Mouse (Mus musculus) forebrain, postnatal 0 days (tissue): ENCODE measurements around the gene Atp11b. TPM values are rescaled to one million over a fixed set of nuclear protein-coding genes. Genes with fewer than 3 reads are reported as not detected.

Source experiments
- ATAC-seq: fragments of 200-750 bp; cut with Nextera tagmentation; 2 replicates; pipeline ENCODE4 v1.8.0; 2017; ENCODE audit warnings: mild to moderate bottlenecking, moderate library complexity
- DNase-seq: peaks from one replicate; pipeline ENCODE4 v3.0.0-alpha.2; 2015
- H3K27ac ChIP-seq: fragments of 300-500 bp; sonication (generic); 2 replicates; pipeline ENCODE4 v1.5.1; 2014; ENCODE audit warnings: low read depth, mild to moderate bottlenecking, antibody characterized with exemption, low read length, moderate library complexity, mixed read lengths
- H3K27me3 ChIP-seq: fragments of 300-500 bp; sonication (generic); 2 replicates; pipeline ENCODE4 v1.6.1; 2014; ENCODE audit warnings: mild to moderate bottlenecking, low read length, mixed read lengths; ENCODE audit not compliant: insufficient read depth
- H3K36me3 ChIP-seq: fragments of 300-500 bp; sonication (generic); 2 replicates; pipeline ENCODE4 v1.6.1; 2014; ENCODE audit warnings: mild to moderate bottlenecking, moderate library complexity; ENCODE audit not compliant: insufficient read depth
- H3K4me1 ChIP-seq: fragments of 300-500 bp; sonication (generic); 2 replicates; pipeline ENCODE4 v1.6.1; 2014; ENCODE audit warnings: antibody characterized with exemption; ENCODE audit not compliant: insufficient read depth
- H3K4me2 ChIP-seq: fragments of 300-500 bp; sonication (generic); 2 replicates; pipeline ENCODE4 v1.6.1; 2014; ENCODE audit warnings: low read depth, mild to moderate bottlenecking, moderate library complexity
- H3K4me3 ChIP-seq: fragments of 300-500 bp; sonication (generic); 2 replicates; pipeline ENCODE4 v1.5.1; 2014; ENCODE audit warnings: low read depth, low read length, mixed read lengths
- H3K9ac ChIP-seq: fragments of 300-500 bp; sonication (generic); 2 replicates; pipeline ENCODE4 v1.6.1; 2014; ENCODE audit warnings: mild to moderate bottlenecking
- H3K9me3 ChIP-seq: fragments of 300-500 bp; sonication (generic); 2 replicates; pipeline ENCODE4 v1.6.1; 2016; ENCODE audit warnings: low read length
- CTCF ChIP-seq: sonication (generic); IDR thresholded peaks from 2 replicates; pipeline ENCODE4 v1.5.1; 2016; ENCODE audit warnings: antibody characterized with exemption, control low read depth, low read depth
- WGBS: fragments of 180-500 bp; shearing (Covaris S2); extraction: QIAGEN DNeasy Blood & Tissue Kit; methylation state at CpG from one replicate; pipeline ENCODE4 v1.1.7; 2014; 5-methylcytosine and 5-hydroxymethylcytosine counted together
- polyA plus RNA-seq: library from polyadenylated mRNA; unstranded; fragments of >200 nt; fragmentation: Nextera tagmentation; extraction: Ambion mirVana; gene quantifications from 2 replicates; pipeline ENCODE4 v1.2.1, GENCODE M21; 2015
- total RNA-seq: library from RNA; depleted of rRNA; stranded (reverse); fragments of >200 nt; gene quantifications from 2 replicates; pipeline ENCODE4 v1.2.3, GENCODE M21; 2014; rRNA removed

Atp11b gene
- total and polyA plus RNA-seq, 2 experiments from 2014 or later, result 19.4 to 56.4 TPM

DNA sequence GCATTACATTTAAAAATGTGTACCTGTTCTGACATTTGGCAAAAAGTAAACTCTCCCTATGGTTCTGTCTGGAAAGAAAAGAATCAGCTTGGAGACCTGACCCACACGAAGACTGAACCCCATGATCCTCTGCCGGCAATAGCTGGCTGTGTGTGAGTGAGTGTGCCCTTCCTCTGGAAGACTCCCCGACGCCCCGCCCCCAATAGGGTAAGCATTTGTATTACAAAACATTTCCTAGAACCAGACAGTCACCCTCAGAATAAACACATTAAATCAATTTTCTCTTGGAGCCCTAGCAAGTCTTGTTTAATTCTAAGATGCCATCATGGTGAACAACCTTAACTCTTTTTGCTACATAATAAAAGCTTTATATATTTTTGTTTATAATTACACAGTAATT, 139.2 kb downstream of the Atp11b start:
- Histone ChIP-seq H3K9me3 (no peaks in the 10 kb centered on the region), H3K27me3 (no peaks in the 10 kb centered on the region), H3K4me1 (no peaks in the 10 kb centered on the region), H3K9ac (no peak overlapping the region), H3K4me3 (no peak overlapping the region), H3K36me3 (peaks cover 2% of the 10 kb centered on the region; the same call in 1 of the 2 replicates), H3K4me2 (no peak overlapping the region), H3K27ac (no peak overlapping the region)
- WGBS, result 83% methylated on average over 5 of the region's 5 CpGs
- ATAC-seq (no peak), DNase-seq (no peak)
- TF ChIP-seq CTCF, result no peak

DNA sequence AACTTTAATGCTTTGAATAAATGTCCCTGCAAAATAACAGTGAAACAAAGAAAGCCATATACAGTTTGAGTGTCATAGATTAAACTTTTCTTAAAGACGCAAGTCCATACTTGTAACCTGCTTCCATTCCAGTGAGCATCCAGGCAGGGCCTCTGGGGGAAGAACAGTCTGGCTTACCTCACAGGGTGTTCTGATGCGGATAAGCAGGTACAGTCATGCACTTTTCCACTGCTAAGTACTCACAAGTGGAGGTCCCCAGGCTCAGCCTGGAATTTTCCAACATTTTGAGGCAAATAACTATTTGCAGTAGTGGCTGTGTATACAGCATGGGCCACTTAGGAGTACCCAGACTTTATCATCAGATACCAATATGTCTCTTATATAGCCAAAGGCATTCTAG, 144.0 kb downstream of the Atp11b start:
- DNase-seq (no peak), ATAC-seq (no peak)
- no peaks in the 10 kb centered on the region for H3K9me3 ChIP-seq
- whole genome bisulfite sequencing, result 91% methylated on average over 2 of the region's 2 CpGs
- no peak overlapping the region for H3K4me3 ChIP-seq
- H3K27ac ChIP-seq, result no peak overlapping the region
- no peaks in the 10 kb centered on the region for H3K4me1 ChIP-seq
- H3K27me3 ChIP-seq, result no peaks in the 10 kb centered on the region
- no peak overlapping the region for H3K4me2 ChIP-seq
- no peak for TF ChIP-seq CTCF
- H3K36me3 ChIP-seq, result peaks cover 10% of the 10 kb centered on the region
- H3K9ac ChIP-seq, result no peak overlapping the region

DNA sequence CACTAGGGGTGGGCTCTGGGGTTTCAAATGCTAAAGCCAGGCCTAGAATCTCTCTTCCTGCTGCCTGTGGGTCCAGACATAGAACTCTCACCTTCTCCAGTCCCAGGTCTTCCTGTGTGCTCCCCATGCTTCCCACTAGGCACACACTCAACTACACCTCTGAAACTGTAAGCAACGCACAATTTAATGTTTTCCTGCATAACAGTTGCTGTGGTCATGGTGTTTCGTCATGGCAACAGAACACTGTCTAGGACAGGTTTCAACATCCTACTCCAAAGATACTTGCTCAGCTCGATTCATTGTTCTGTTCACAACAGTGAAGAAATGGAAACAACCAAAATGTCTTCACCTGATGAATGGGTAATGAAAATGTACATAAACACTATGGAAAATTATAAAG, 145.2 kb downstream of the Atp11b start:
- Histone ChIP-seq H3K9ac (no peak overlapping the region), H3K4me1 (no peaks in the 10 kb centered on the region), H3K4me2 (no peak overlapping the region), H3K9me3 (no peaks in the 10 kb centered on the region), H3K27me3 (no peaks in the 10 kb centered on the region), H3K36me3 (peaks cover 14% of the 10 kb centered on the region), H3K27ac (no peak overlapping the region), H3K4me3 (no peak overlapping the region)
- no peak for DNase-seq
- WGBS, result 96% methylated on average over 3 of the region's 3 CpGs
- TF ChIP-seq CTCF, result no peak
- no peak for ATAC-seq

DNA sequence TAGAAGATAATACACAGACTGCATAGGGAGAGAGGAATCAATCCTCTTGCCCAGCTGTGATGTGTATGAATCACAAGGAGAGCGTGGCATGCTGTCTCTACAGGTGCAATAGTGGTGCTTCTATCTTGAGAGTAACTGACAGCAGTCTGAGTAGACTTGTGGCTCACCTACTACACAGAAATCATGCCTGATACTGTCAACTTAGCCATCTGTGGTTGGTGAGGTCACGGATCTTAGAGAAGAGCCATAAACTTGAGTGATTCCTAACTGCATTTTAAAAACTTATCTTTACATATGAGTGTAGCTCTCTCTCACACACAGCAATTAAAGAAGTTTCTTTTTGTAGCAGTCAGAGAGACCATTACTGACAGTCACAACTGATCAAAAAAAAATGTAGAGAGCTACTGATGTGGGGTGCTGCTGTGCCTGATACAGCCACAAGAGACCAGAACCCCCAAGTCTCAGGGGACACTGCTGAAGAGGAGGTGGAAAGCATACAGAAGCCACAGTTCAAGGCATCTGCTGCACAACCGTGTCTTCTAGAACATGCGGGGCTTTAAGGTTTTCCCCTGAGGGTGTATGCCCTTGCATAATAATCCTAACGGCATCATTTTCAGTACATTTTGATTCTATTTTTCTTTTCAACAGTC, 146.8 kb downstream of the Atp11b start:
- Histone ChIP-seq H3K36me3 (peaks cover 14% of the 10 kb centered on the region), H3K9ac (no peak overlapping the region), H3K4me1 (no peaks in the 10 kb centered on the region), H3K4me3 (no peak overlapping the region), H3K9me3 (no peaks in the 10 kb centered on the region), H3K27me3 (no peaks in the 10 kb centered on the region), H3K4me2 (no peak overlapping the region), H3K27ac (no peak overlapping the region)
- no peak for TF ChIP-seq CTCF
- ATAC-seq (no peak), DNase-seq (no peak)
- 91% methylated on average over 5 of the region's 5 CpGs for WGBS

Other genes starting within 250 kb of the Atp11b start
- gene Dcun1d1, start 183.3 kb downstream of the Atp11b start, total RNA-seq, result 74.1 and 82.8 TPM in 2 replicates
- gene Dcun1d1, start 183.3 kb downstream of the Atp11b start, polyA plus RNA-seq, result 102 and 125 TPM in 2 replicates
- gene Mccc1, start 246.6 kb downstream of the Atp11b start, total RNA-seq, result 5.9 and 7.7 TPM in 2 replicates
- gene Mccc1, start 246.6 kb downstream of the Atp11b start, polyA plus RNA-seq, result 8.9 and 13.7 TPM in 2 replicates